Mouse (Mus musculus): ENCODE results near the gene Slc12a7. TPM values are rescaled to one million over a fixed set of nuclear protein-coding genes. Genes with fewer than 3 reads are reported as not detected.
A peak's percentile ranks its signal among the peaks of the same experiment; 100 is the strongest.
"Not testable (repeated sequence)": the region's sequence is repeated elsewhere in the genome, so short reads cannot be mapped to it uniquely, and the experiment has no call there.

Gene Slc12a7
- polyA plus RNA-seq, 1 experiment: 53.9 TPM

DNA sequence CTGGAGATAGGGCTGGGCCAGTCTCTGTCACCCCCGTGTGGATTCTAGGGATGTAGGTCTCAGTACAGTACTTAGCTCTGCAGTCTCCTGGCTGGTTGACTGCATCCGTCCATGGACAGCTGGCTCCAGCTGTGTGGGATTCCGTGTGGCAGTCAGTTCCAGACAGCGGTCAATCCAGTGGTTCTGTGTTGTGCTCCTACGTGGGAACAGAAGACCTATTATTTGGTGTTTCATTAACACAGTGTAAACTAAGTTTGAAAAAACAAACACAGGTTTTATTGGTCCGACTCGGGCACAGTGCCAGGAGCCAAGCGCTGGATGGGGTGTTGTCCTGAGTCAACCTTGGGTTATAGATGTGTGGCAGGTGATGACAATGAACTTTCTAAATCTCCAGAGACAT lies 2.4 kb downstream of the Slc12a7 start:
- TF ChIP-seq POLR2A (IDR thresholded peaks at IDR 0.05; ENCODE audit: borderline replicate concordance, low read depth, low read length): no peak
- no peak for TF ChIP-seq CTCF (IDR thresholded peaks at IDR 0.05; ENCODE audit: low read depth, low read length)
- Histone ChIP-seq H3K4me1 (ENCODE audit: control insufficient read depth, insufficient read depth, low read length) (peaks cover 6% of the 10 kb centered on the region), H3K27ac (ENCODE audit: insufficient read depth, low read depth, low read length) (no peak overlapping the region), H3K4me3 (ENCODE audit: insufficient read depth, low read length) (no peak overlapping the region)

DNA sequence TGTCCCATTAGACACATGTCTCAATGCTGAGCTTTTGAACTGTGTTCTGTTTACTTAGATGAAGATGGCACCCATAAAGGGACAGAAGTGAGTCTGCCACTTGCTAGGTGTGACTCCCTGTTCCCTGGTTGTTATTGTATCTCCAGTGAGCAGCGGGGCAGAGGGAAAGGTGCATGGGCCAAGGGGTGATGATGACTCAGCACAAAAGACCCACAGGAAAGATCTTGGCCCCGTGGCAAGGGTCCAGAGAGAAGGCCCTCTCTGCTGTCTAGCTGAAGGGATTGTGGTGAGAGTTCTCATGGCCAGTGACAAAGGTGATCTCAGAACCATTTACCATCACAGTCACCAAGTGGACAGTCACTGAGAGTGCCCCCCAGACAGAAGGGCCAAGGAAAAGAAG lies 3.0 kb downstream of the Slc12a7 start:
- Histone ChIP-seq H3K27ac (ENCODE audit: insufficient read depth, low read depth, low read length) (no peak overlapping the region), H3K4me3 (ENCODE audit: insufficient read depth, low read length) (no peak overlapping the region)
- TF ChIP-seq POLR2A (IDR thresholded peaks at IDR 0.05; ENCODE audit: borderline replicate concordance, low read depth, low read length): no peak
- no peak for TF ChIP-seq CTCF (IDR thresholded peaks at IDR 0.05; ENCODE audit: low read depth, low read length)

DNA sequence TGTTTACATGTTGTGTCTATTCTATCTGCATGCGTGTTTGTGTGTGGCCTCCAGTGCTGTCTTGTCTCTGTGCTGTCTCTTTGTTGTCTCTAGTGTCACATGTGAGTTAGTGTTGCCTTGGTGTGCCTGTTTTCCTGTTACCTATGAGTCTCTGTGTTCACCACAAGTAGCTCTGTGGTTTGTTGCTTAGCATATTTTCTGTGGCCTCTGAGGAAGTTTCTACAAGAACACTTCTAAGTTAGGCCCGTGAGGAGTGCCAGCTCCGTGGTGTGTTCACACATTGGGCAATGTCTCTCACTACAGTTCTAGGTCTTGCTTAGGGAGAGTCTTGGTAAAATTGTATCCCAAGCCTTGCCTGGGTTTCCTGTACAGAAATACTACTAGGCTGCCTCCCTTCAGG lies 4.0 kb downstream of the Slc12a7 start:
- Histone ChIP-seq H3K4me3 (ENCODE audit: insufficient read depth, low read length) (no peak overlapping the region), H3K27ac (ENCODE audit: insufficient read depth, low read depth, low read length) (no peak overlapping the region)

More for the DNA sequence above, 3.0 kb downstream of the Slc12a7 start:
- peaks cover under 1% of the 10 kb centered on the region; the same call in 1 of the 2 replicates for H3K4me1 ChIP-seq (ENCODE audit: control insufficient read depth, insufficient read depth, low read length)

DNA sequence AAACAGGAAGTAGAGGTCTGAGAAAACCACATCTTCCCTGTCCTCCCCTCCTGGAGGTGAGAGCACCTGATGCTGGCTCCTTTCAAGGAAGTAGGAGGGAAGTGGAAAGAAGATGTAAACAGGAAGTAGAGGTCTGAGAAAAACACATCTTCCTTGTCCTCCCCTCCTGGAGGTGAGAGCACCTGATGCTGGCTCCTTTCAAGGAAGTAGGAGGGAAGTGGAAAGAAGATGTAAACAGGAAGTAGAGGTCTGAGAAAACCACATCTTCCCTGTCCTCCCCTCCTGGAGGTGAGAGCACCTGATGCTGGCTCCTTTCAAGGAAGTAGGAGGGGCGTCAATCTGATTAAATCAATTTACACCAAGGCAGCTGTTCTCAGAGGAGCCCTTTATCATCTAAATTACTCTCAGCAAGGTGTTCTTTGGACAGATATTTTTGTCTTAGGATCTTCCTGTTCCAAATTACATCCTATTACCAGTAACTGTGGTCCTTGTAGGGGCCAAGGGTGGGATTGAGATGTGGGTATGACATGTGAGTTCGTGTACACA lies 7.6 kb downstream of the Slc12a7 start:
- not testable (repeated sequence) for H3K4me3 ChIP-seq (ENCODE audit: insufficient read depth, low read length); H3K4me1 ChIP-seq (ENCODE audit: control insufficient read depth, insufficient read depth, low read length); H3K27ac ChIP-seq (ENCODE audit: insufficient read depth, low read depth, low read length)

More for the DNA sequence above, 4.0 kb downstream of the Slc12a7 start:
- H3K4me1 ChIP-seq (ENCODE audit: control insufficient read depth, insufficient read depth, low read length): no peaks in the 10 kb centered on the region
- TF ChIP-seq POLR2A (IDR thresholded peaks at IDR 0.05; ENCODE audit: borderline replicate concordance, low read depth, low read length) (no peak), CTCF (IDR thresholded peaks at IDR 0.05; ENCODE audit: low read depth, low read length) (no peak)

DNA sequence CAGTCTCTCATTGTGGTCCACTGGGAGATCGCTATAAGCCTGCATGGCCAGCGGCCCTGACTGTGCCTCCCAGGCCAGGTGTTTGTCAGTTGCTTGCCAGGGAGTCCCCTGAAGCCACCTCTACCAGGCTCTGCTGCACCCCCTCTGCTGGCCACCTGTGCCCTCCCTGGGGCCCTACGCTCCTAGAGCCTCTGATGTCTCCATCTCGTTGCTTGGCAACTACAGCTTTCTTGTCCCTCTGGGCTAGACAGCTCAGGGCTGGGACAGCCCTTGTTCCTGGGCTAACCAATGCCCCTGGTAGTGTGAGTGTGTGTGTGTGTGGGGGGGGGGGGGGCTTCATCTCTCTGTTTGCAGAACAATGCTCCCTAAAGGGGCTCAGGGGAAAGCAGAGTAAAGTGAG lies 10.1 kb downstream of the Slc12a7 start:
- no peaks in the 10 kb centered on the region for H3K4me1 ChIP-seq (ENCODE audit: control insufficient read depth, insufficient read depth, low read length)
- no peak for TF ChIP-seq CTCF (IDR thresholded peaks at IDR 0.05; ENCODE audit: low read depth, low read length)
- no peak for TF ChIP-seq POLR2A (IDR thresholded peaks at IDR 0.05; ENCODE audit: borderline replicate concordance, low read depth, low read length)
- no peak overlapping the region for H3K4me3 ChIP-seq (ENCODE audit: insufficient read depth, low read length)
- no peak overlapping the region for H3K27ac ChIP-seq (ENCODE audit: insufficient read depth, low read depth, low read length)

DNA sequence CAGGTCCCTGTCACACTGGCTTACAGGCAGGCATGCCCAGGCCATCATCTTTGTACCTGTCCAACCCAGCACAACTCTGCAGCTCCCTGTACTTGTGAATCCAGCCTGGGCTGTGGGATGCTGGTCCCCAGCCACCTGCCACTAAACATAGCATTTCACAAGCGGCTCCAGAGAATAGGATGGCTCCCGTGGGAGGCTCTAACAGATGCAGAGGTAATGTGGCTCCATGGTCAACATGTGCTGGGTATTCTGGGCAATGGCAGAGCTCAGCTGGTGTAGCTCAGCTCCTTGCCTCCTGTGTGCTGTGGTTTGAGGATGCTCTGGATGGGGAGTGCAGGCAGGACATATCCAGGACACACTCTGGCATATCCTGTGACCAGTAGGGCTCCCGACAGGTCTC lies 10.8 kb downstream of the Slc12a7 start:
- TF ChIP-seq POLR2A (IDR thresholded peaks at IDR 0.05; ENCODE audit: borderline replicate concordance, low read depth, low read length) (no peak), CTCF (IDR thresholded peaks at IDR 0.05; ENCODE audit: low read depth, low read length) (no peak)
- Histone ChIP-seq H3K4me3 (ENCODE audit: insufficient read depth, low read length) (no peak overlapping the region), H3K4me1 (ENCODE audit: control insufficient read depth, insufficient read depth, low read length) (no peaks in the 10 kb centered on the region), H3K27ac (ENCODE audit: insufficient read depth, low read depth, low read length) (no peak overlapping the region)

DNA sequence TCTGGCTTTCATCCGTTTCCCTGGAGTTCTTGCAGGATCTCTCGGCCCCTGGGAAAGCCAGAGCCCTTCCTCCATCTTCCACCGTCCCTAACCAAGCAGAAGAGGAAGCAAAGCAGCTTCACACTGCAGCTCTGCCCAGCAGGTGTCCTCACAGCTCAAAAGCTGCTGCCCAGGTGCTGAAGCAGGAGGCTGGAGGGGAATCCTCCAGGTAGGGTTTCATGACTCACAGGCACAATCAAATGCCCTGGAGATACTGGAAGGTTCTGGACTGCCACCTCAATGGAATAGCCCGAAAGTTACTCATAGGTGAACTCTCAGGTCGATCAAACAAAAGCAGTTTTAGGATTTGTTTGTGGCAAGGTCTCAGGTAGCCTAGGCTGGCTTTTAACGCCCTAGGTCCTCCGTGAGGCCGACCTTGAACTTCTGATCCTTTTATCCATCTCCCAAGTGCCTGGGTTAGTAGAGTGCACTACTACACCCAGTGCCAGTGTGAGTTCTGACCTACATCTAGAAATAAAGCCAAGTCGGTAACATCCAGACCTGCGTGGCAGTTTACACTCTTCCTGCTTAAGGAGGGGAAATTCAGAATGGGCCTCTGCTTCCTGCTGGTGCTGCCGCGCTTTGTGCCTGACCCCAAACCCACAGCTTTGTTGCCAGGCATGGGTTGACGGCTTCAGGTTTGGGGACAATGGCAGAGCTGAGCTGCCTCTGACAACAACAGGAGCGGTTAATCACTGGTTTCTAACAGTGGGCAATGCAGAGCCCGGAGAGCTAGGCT lies 16.0 kb downstream of the Slc12a7 start:
- Histone ChIP-seq H3K27ac (ENCODE audit: insufficient read depth, low read depth, low read length) (no peak overlapping the region), H3K4me1 (ENCODE audit: control insufficient read depth, insufficient read depth, low read length) (no peaks in the 10 kb centered on the region), H3K4me3 (ENCODE audit: insufficient read depth, low read length) (no peak overlapping the region)
- peak; percentile 35; the same call in 1 of the 2 replicates for TF ChIP-seq CTCF (IDR thresholded peaks at IDR 0.05; ENCODE audit: low read depth, low read length)
- TF ChIP-seq POLR2A (IDR thresholded peaks at IDR 0.05; ENCODE audit: borderline replicate concordance, low read depth, low read length): no peak

DNA sequence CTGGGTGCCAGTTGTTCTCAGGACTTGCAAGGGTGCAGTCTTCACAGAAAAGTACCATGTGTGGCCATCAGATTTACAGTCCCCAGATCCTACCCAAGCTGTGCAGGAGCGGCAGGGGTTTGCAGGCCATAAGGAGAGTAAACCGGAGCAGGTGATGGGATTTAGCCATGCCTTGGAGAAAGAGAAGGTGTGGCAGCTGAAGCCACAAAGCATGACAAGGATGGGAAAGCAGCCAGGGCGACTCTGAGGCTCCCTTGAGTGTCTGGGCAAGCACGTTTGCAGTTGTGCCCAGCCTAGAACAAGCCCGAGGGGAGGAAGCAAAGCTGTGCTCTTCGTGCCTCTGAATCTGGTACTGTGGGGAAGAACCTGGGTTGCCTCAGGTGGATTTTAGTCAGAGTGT lies 17.5 kb downstream of the Slc12a7 start:
- TF ChIP-seq CTCF (IDR thresholded peaks at IDR 0.05; ENCODE audit: low read depth, low read length) (no peak), POLR2A (IDR thresholded peaks at IDR 0.05; ENCODE audit: borderline replicate concordance, low read depth, low read length) (no peak)
- H3K4me1 ChIP-seq (ENCODE audit: control insufficient read depth, insufficient read depth, low read length): no peaks in the 10 kb centered on the region
- no peak overlapping the region for H3K4me3 ChIP-seq (ENCODE audit: insufficient read depth, low read length)
- H3K27ac ChIP-seq (ENCODE audit: insufficient read depth, low read depth, low read length): no peak overlapping the region

DNA sequence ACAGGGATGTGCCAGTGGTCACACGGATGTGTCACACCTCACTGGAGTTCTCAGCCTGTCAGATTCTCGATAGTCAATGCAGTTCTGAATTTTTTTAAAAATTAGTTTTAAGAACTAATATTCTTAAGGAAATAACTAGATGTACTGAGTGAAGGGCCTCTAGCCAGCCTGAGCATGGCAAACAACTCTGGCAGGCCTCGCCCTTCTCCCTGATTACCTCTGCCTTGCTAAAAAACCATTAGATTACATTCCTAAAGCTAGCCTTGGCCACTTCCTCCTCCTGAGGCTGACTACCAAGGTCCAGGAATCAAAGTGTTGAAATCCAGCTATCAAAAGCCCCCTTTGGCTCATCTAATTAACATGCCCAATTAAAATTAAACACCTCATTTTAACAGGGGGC lies 18.4 kb downstream of the Slc12a7 start:
- H3K27ac ChIP-seq (ENCODE audit: insufficient read depth, low read depth, low read length): no peak overlapping the region
- no peak for TF ChIP-seq POLR2A (IDR thresholded peaks at IDR 0.05; ENCODE audit: borderline replicate concordance, low read depth, low read length)
- no peak for TF ChIP-seq CTCF (IDR thresholded peaks at IDR 0.05; ENCODE audit: low read depth, low read length)
- H3K4me1 ChIP-seq (ENCODE audit: control insufficient read depth, insufficient read depth, low read length): no peaks in the 10 kb centered on the region
- H3K4me3 ChIP-seq (ENCODE audit: insufficient read depth, low read length): no peak overlapping the region

DNA sequence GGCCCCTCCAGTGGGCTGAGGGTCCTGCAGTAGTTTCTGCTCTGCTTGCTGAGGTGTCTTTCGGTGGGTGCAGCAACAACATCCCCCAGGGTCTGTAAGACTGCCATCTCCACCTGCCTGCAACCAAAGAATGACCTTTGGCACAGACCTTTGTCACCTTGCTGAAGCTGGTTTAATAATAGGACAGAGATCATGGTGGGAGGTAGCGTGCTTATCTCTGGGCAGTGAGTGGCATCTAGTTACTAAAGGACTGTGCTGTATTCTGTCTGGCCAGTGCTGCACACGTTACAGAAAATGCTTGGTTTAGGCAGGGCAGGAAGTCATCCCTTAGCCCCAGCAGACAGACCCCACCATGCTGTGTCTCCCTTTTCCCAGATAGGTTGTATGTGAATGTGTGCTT lies 22.9 kb downstream of the Slc12a7 start:
- Histone ChIP-seq H3K4me1 (ENCODE audit: control insufficient read depth, insufficient read depth, low read length) (no peaks in the 10 kb centered on the region), H3K27ac (ENCODE audit: insufficient read depth, low read depth, low read length) (no peak overlapping the region), H3K4me3 (ENCODE audit: insufficient read depth, low read length) (no peak overlapping the region)
- TF ChIP-seq CTCF (IDR thresholded peaks at IDR 0.05; ENCODE audit: low read depth, low read length): no peak
- no peak for TF ChIP-seq POLR2A (IDR thresholded peaks at IDR 0.05; ENCODE audit: borderline replicate concordance, low read depth, low read length)
